Comparison of ENCODE assay signal across 8 mouse cellular contexts in the genomic region with DNA sequence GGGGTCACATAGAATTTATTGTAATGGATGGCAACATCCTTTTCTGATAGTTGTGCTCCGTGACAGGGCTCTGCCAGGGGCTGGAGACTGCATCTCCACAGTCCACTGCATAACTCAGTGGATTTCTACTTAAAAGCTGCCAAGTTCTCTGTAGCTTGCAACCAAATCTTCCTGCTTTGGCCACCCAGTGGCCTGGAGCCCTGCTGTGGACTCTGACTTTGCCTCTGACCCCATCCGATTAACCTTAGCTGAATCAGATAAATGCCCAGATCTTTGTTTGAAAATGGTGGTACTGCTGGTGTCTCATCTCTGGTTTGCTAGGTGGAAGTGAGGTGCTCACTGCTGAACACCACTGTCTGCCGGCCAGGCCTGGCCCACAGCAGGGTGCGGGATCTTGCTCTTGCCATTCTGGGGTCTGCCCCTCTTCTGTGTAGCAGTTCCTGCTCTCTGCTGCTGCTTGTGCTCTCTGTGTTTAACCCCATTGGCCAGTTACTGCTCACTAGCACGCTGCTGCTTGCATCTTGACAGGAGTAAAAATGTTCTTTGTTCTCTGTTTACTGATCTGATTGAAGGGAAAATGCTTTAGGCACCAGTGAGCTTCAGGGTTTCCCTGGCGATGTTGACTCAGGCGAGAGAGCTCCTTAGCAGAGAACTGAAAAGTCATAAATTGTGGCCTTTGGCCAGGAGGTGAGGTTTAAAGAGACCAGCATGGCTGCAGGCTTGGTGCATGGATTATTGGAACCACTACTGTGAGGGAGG.
DNase-seq lines count a peak whose midpoint lies in the region; ATAC-seq and TF ChIP-seq lines count a peak whose summit lies in the region.

No protein-coding gene starts in this region.

- TF ChIP-seq CTCF in hindbrain, postnatal 0 days (IDR thresholded peaks at IDR 0.05; ENCODE audit: low read depth): no peak
- no peak for TF ChIP-seq CTCF in lung, postnatal 0 days (IDR thresholded peaks at IDR 0.05)

- 40% methylated on average over 7 of the region's 7 CpGs for WGBS in heart, embryonic 10.5 days
- WGBS in hindbrain, postnatal 0 days: 17% methylated on average over 7 of the region's 7 CpGs
- WGBS in lung, postnatal 0 days: 48% methylated on average over 7 of the region's 7 CpGs
- WGBS in stomach, embryonic 15.5 days: 48% methylated on average over 7 of the region's 7 CpGs

- peaks cover 13% of the 10 kb centered on the region; the same call in 1 of the 2 replicates for H3K27me3 ChIP-seq in heart, embryonic 10.5 days (ENCODE audit: insufficient read depth, poor library complexity, severe bottlenecking)
- no peaks in the 10 kb centered on the region for H3K27me3 ChIP-seq in hindbrain, postnatal 0 days (ENCODE audit: insufficient read depth, low read length)
- no peaks in the 10 kb centered on the region for H3K27me3 ChIP-seq in lung, postnatal 0 days (replicated peaks; ENCODE audit: insufficient read depth, low read length)
- no peaks in the 10 kb centered on the region for H3K27me3 ChIP-seq in stomach, embryonic 15.5 days (replicated peaks)

- no peak overlapping the region for H3K4me2 ChIP-seq in hindbrain, postnatal 0 days (ENCODE audit: low read depth, low read length)
- H3K4me2 ChIP-seq in lung, postnatal 0 days (replicated peaks; ENCODE audit: low read depth, low read length): no peak overlapping the region
- no peak overlapping the region for H3K4me2 ChIP-seq in stomach, embryonic 15.5 days

- H3K9ac ChIP-seq in hindbrain, postnatal 0 days (replicated peaks; ENCODE audit: low read length): peak overlapping the region; percentile 28; the same call in 1 of the 2 replicates
- no peak overlapping the region for H3K9ac ChIP-seq in lung, postnatal 0 days (replicated peaks; ENCODE audit: low read depth)
- H3K9ac ChIP-seq in stomach, embryonic 15.5 days: no peak overlapping the region

- peak; percentile 76 for ATAC-seq in hindbrain, postnatal 0 days
- peak; percentile 37; the same call in 1 of the 2 replicates for ATAC-seq in lung, postnatal 0 days
- peak; percentile 61 for ATAC-seq in stomach, embryonic 15.5 days (ENCODE audit: insufficient read depth, low FRiP score, low read depth)

- peak overlapping the region; percentile 18 for H3K27ac ChIP-seq in heart, embryonic 10.5 days
- peak overlapping the region; percentile 64 for H3K27ac ChIP-seq in hindbrain, postnatal 0 days
- no peak overlapping the region for H3K27ac ChIP-seq in lung, postnatal 0 days (ENCODE audit: low read length)
- peak overlapping the region; percentile 32; the same call in 1 of the 2 replicates for H3K27ac ChIP-seq in stomach, embryonic 15.5 days

- no peak for DNase-seq in heart, embryonic 10.5 days (ENCODE audit: low spot score)
- no peak for DNase-seq in heart, adult 11 months
- DNase-seq in hindbrain, postnatal 0 days (ENCODE audit: low spot score): peak; percentile 67
- peak; percentile 64 for DNase-seq in lung, postnatal 0 days (ENCODE audit: low spot score)
- no peak for DNase-seq in urinary bladder, adult 18-20 months (ENCODE audit: low spot score in 2 of 2)
- no peak for DNase-seq in spleen, adult 18-20 months
- no peak for DNase-seq in right cerebral cortex, postnatal 14 days

- H3K9me3 ChIP-seq in heart, embryonic 10.5 days: no peaks in the 10 kb centered on the region
- H3K9me3 ChIP-seq in hindbrain, postnatal 0 days (ENCODE audit: low read length): no peaks in the 10 kb centered on the region
- no peaks in the 10 kb centered on the region for H3K9me3 ChIP-seq in lung, postnatal 0 days (ENCODE audit: low read length)
- H3K9me3 ChIP-seq in stomach, embryonic 15.5 days: no peaks in the 10 kb centered on the region

- TF ChIP-seq EP300 in lung, postnatal 0 days (IDR thresholded peaks at IDR 0.05): no peak

- peaks cover 21% of the 10 kb centered on the region for H3K36me3 ChIP-seq in heart, embryonic 10.5 days
- peaks cover 17% of the 10 kb centered on the region; the same call in 1 of the 2 replicates for H3K36me3 ChIP-seq in hindbrain, postnatal 0 days (ENCODE audit: insufficient read depth, low read length)
- H3K36me3 ChIP-seq in lung, postnatal 0 days (ENCODE audit: insufficient read depth, low read length): peaks cover 2% of the 10 kb centered on the region; the same call in 1 of the 2 replicates
- H3K36me3 ChIP-seq in stomach, embryonic 15.5 days: no peaks in the 10 kb centered on the region

- H3K4me1 ChIP-seq in heart, embryonic 10.5 days: peaks cover 41% of the 10 kb centered on the region
- H3K4me1 ChIP-seq in hindbrain, postnatal 0 days (ENCODE audit: insufficient read depth, low read length): peaks cover 18% of the 10 kb centered on the region; the same call in 1 of the 2 replicates
- peaks cover 7% of the 10 kb centered on the region; the same call in 1 of the 2 replicates for H3K4me1 ChIP-seq in lung, postnatal 0 days (ENCODE audit: insufficient read depth, low read depth, low read length)
- H3K4me1 ChIP-seq in stomach, embryonic 15.5 days: peaks cover 16% of the 10 kb centered on the region

- H3K4me3 ChIP-seq in heart, embryonic 10.5 days: no peak overlapping the region
- no peak overlapping the region for H3K4me3 ChIP-seq in hindbrain, postnatal 0 days (ENCODE audit: low read length)
- H3K4me3 ChIP-seq in lung, postnatal 0 days (ENCODE audit: low read depth, low read length): no peak overlapping the region
- no peak overlapping the region for H3K4me3 ChIP-seq in stomach, embryonic 15.5 days (replicated peaks)

Comparison
In these comparisons a context has a peak if more than half of its experiments do, and no peak if none do; other contexts are left out.
1. DNase-seq: peak in hindbrain, postnatal 0 days (single experiment) and lung, postnatal 0 days (single experiment); none in heart, embryonic 10.5 days (single experiment), heart, adult 11 months (single experiment), urinary bladder, adult 18-20 months (0 of 2), spleen, adult 18-20 months (0 of 2) and right cerebral cortex, postnatal 14 days (single experiment).
2. Peak in every context shown above with its lines, with median percentiles within 50 percentile points of each other: ATAC-seq.